Mouse (Mus musculus) embryonic fibroblast, embryonic 13.5 days (primary cell): ENCODE data around the gene Zfp384.

Experiments
- CTCF ChIP-seq: IDR thresholded peaks from 2 replicates; pipeline ENCODE4 v1.5.1; 2011; ENCODE audit warnings: mild to moderate bottlenecking, control low read depth, low read length, moderate library complexity, borderline replicate concordance; ENCODE audit not compliant: insufficient read depth
- POLR2A ChIP-seq: IDR thresholded peaks from 2 replicates; pipeline ENCODE4 v1.6.1; 2011; ENCODE audit warnings: low read depth, mild to moderate bottlenecking, control low read depth, low read length, moderate library complexity

DNA sequence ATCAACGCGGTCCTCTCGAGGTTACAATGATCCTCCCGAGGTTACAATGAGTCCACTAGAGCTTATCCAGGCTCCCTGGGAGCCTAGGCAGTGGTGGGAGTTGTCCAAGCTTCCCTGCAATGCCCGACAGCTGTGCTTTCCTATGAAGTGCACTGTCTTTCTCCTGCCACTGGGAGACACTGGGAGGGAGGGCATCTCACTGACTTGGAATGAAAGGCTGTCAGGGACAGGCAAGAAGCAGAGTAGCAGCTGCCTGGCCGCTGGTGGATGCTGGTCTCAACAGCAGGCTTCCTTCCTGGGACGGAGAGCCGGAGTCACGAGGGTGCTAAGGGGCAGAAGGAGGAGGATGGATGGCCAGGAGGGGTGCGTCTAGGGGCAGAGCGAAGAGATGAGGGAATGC is 15.1 kb upstream of the Zfp384 start:
- TF ChIP-seq CTCF (no peak), POLR2A (no peak)
